Mouse (Mus musculus): ENCODE results near the gene Macrod2. TPM values are rescaled to one million over a fixed set of nuclear protein-coding genes. Genes with fewer than 3 reads are reported as not detected.
A peak's percentile ranks its signal among the peaks of the same experiment; 100 is the strongest.

Gene Macrod2
- polyA plus RNA-seq, 1 experiment from 2014 or later: 23.7 TPM

DNA sequence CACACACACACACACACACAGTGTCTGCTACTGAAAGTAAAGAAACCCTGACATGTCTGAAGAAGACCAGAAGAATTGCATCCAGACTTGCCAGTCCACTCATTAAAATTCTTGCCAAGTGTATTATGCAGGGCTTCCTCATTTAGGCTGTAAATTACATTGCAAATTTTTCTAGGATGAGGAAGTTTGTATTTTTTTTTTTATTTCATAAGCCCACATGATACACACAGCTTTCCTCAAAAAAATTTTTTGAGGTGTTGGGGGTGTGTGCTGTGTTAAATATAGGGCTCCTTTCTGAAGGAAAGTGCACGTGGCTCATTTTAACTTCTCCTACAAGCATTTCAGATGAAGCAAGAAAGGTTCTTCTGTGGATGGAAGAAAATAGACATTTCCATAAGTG lies 613.3 kb downstream of the Macrod2 start:
- Histone ChIP-seq H3K4me2 (no peak overlapping the region), H3K9ac (no peak overlapping the region), H3K4me3 (no peak overlapping the region), H3K4me1 (peaks cover 9% of the 10 kb centered on the region), H3K27ac (replicated peaks) (no peak overlapping the region), H3K9me3 (no peaks in the 10 kb centered on the region), H3K27me3 (replicated peaks) (no peaks in the 10 kb centered on the region), H3K36me3 (no peaks in the 10 kb centered on the region)
- ATAC-seq (ENCODE audit: extremely low read depth, insufficient number of reproducible peaks, low FRiP score, low TSS enrichment): no peak
- WGBS: 54% methylated on average over 1 of the region's 1 CpGs

DNA sequence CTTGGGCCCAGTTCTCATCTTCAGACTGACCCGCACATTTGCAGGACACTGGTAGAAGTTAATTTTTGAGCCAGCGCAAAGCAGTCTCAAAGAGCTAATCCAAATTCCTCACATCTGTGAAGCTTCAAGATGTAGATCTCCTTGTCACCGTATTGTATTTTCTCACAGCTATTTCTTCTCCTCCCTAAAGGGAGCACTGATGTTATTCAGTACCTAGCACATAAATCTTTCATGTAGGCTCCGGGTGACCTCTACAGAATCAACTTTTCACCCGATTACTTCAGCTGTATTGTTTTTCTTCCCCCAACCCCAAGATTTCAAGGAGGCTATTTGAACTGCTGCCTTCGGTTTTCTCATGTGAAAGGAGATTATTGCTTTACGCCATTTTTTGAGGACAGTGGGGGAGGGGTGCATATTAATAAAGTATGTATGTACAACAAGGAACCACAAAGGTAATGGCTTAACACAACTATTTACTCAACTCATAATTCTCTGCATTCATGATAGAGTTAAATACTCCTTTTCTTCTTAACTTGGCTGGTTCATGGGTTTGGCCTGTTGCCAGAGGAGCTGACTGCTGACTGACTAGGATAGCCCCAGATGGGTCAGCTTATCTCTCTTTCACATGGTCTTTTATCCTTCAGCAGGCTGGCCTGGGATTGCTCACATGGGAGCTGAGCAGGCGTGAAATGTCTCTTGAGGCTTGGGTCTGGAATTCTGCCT lies 618.5 kb downstream of the Macrod2 start:
- Histone ChIP-seq H3K4me1 (peaks cover 22% of the 10 kb centered on the region), H3K9ac (no peak overlapping the region), H3K4me3 (no peak overlapping the region), H3K27ac (replicated peaks) (peak overlapping the region; percentile 48), H3K27me3 (replicated peaks) (no peaks in the 10 kb centered on the region), H3K36me3 (no peaks in the 10 kb centered on the region), H3K9me3 (no peaks in the 10 kb centered on the region), H3K4me2 (peak overlapping the region; percentile 12; the same call in 1 of the 2 replicates)
- 37% methylated on average over 8 of the region's 8 CpGs for WGBS
- ATAC-seq (ENCODE audit: extremely low read depth, insufficient number of reproducible peaks, low FRiP score, low TSS enrichment): peak; percentile 42; the same call in 1 of the 2 replicates

DNA sequence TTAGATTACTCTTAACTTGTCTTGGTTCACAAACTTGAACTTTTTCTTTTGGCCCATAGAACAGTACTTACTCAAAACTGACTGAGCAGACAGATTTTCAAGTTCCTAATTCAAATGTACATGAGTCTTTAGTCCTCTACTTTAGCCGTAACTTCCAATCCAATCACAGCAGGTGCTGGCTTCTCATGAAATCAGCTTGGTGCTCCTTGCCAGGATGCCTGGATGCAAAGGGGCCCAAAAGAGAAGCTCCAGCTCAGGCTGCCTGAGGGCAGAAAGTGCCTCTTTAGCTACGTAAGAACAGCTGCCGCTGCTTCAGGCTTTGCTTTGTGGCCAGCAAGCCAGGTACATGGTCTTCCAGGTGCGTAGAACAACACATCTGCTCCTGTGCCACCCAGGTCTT lies 627.9 kb downstream of the Macrod2 start:
- ATAC-seq (ENCODE audit: extremely low read depth, insufficient number of reproducible peaks, low FRiP score, low TSS enrichment): no peak
- Histone ChIP-seq H3K9ac (no peak overlapping the region), H3K36me3 (no peaks in the 10 kb centered on the region), H3K4me2 (no peak overlapping the region), H3K27ac (replicated peaks) (no peak overlapping the region), H3K9me3 (no peaks in the 10 kb centered on the region), H3K27me3 (replicated peaks) (no peaks in the 10 kb centered on the region), H3K4me3 (no peak overlapping the region), H3K4me1 (peaks cover 5% of the 10 kb centered on the region; the same call in 1 of the 2 replicates)
- WGBS: 81% methylated on average over 4 of the region's 4 CpGs

DNA sequence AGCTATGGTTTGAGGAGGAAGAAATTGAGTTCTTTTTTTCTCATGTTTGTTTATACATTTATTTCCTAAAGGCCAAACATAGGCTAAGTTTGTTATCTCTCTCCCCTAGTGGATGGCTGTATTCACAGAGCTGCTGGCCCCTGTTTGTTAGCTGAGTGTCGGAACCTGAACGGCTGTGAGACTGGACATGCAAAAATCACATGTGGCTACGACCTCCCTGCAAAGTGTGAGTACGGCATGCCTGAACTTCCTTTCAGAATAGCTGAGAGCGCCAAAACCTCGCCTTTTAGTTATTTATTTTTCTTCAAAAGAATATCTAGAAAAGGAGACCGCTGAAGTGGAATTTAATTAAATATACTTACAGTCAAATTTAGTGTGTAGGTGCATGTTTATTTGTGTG lies 628.8 kb downstream of the Macrod2 start:
- 51% methylated on average over 7 of the region's 7 CpGs for WGBS
- no peaks in the 10 kb centered on the region for H3K36me3 ChIP-seq
- H3K4me2 ChIP-seq: no peak overlapping the region
- no peak overlapping the region for H3K9ac ChIP-seq
- no peak overlapping the region for H3K4me3 ChIP-seq
- no peaks in the 10 kb centered on the region for H3K9me3 ChIP-seq
- no peak for ATAC-seq (ENCODE audit: extremely low read depth, insufficient number of reproducible peaks, low FRiP score, low TSS enrichment)
- no peak overlapping the region for H3K27ac ChIP-seq (replicated peaks)
- H3K27me3 ChIP-seq (replicated peaks): no peaks in the 10 kb centered on the region
- H3K4me1 ChIP-seq: peaks cover 5% of the 10 kb centered on the region; the same call in 1 of the 2 replicates

DNA sequence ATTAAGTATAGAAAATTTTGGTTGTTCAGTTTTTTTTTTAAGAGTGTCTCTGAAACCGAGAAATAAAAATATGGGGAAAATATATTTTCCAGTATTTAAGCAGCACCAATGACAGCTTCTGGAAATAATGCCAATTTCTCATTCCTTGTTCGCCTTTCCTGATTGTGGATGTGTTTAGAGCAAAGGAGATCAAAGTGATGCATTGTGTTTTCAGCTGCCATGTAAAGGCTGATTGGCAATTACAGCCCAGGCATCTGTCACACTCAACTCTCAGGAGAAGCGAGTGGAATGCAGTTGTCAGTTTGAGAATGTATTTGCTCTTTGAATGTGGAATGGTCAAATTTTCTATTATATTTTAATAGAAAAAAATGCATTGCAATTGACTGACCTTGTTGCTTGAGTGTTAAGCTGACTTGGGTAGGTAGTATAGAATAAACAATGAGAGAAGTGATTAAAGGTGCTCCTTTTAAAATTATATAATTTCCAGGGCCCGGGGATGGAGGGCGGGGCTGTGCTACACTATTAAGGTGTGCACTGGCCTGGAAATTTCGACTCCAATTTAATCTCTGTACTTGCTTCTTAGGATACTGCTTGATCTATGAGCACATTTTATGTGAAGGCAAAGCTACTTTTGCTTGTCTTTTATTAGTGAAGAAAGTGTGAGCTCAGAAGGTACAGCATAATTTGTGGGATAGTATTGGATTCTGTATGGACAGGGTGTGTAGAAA lies 629.4 kb downstream of the Macrod2 start:
- Histone ChIP-seq H3K36me3 (no peaks in the 10 kb centered on the region), H3K4me3 (no peak overlapping the region), H3K27ac (replicated peaks) (no peak overlapping the region), H3K27me3 (replicated peaks) (no peaks in the 10 kb centered on the region), H3K9ac (no peak overlapping the region), H3K4me2 (no peak overlapping the region), H3K9me3 (no peaks in the 10 kb centered on the region), H3K4me1 (peaks cover 5% of the 10 kb centered on the region; the same call in 1 of the 2 replicates)
- WGBS: 67% methylated on average over 6 of the region's 6 CpGs
- no peak for ATAC-seq (ENCODE audit: extremely low read depth, insufficient number of reproducible peaks, low FRiP score, low TSS enrichment)

DNA sequence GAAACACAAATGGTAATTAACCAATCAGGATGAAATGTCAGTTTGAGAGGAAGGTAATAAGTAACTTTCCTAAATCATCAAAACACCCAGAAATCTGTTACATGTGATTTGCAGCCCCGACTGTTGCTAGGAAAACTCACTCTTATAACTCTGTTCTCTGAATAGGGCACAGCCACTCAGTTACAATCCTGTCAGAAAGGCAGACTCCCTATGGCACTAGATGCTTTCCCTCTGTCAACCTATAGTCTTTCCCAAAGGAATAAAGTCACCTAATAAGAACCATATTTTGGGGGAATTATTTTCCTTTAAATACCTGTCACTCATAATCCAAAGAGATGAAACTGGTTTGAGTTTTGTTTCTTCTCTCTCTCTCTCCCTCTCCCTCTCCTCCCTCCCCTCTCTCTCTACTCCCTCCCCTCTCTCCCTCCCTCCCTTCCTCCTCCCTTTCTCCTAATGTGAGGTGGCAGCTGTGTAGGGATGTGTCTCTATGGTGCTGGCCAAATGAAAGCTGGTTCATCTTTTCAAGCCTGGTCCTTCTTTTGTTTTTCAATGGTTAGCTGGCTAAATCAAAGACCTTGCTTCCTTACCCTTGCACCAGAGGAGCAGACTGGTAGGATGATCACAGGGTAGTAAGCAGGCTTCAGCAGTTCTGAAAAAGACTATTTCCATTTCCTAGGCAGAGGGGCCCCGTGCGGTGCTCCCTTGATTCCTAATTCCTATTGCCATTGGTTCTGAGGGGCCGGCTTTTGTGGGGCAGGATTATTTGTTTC lies 661.8 kb downstream of the Macrod2 start:
- no peak for ATAC-seq (ENCODE audit: extremely low read depth, insufficient number of reproducible peaks, low FRiP score, low TSS enrichment)
- no peaks in the 10 kb centered on the region for H3K9me3 ChIP-seq
- H3K27ac ChIP-seq (replicated peaks): no peak overlapping the region
- no peak overlapping the region for H3K9ac ChIP-seq
- no peaks in the 10 kb centered on the region for H3K27me3 ChIP-seq (replicated peaks)
- no peak overlapping the region for H3K4me3 ChIP-seq
- no peak overlapping the region for H3K4me2 ChIP-seq
- no peaks in the 10 kb centered on the region for H3K4me1 ChIP-seq
- 49% methylated on average over 4 of the region's 4 CpGs for WGBS
- H3K36me3 ChIP-seq: no peaks in the 10 kb centered on the region

DNA sequence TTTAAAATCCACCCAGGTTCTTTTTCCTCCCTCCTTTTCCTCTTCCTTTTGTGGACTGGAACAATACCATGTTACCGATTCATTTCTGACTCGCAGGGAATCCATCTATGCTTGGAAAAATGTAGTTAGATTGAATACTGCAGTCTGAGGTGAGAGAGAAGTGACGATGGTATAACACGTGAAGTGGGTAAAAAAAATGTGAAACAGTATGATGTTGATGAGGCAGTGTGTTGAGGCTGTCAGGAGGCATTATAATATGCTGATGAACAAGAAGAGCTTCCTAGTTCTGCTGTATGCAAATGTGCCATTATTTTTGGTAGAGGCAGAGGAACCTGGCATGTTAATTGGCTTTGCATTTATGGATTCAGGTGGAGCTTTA lies 662.3 kb downstream of the Macrod2 start:
- Histone ChIP-seq H3K4me2 (no peak overlapping the region), H3K9me3 (no peaks in the 10 kb centered on the region), H3K27me3 (replicated peaks) (no peaks in the 10 kb centered on the region), H3K9ac (no peak overlapping the region), H3K4me1 (no peaks in the 10 kb centered on the region), H3K27ac (replicated peaks) (no peak overlapping the region), H3K4me3 (no peak overlapping the region), H3K36me3 (no peaks in the 10 kb centered on the region)
- ATAC-seq (ENCODE audit: extremely low read depth, insufficient number of reproducible peaks, low FRiP score, low TSS enrichment): no peak
- WGBS: 64% methylated on average over 4 of the region's 4 CpGs

DNA sequence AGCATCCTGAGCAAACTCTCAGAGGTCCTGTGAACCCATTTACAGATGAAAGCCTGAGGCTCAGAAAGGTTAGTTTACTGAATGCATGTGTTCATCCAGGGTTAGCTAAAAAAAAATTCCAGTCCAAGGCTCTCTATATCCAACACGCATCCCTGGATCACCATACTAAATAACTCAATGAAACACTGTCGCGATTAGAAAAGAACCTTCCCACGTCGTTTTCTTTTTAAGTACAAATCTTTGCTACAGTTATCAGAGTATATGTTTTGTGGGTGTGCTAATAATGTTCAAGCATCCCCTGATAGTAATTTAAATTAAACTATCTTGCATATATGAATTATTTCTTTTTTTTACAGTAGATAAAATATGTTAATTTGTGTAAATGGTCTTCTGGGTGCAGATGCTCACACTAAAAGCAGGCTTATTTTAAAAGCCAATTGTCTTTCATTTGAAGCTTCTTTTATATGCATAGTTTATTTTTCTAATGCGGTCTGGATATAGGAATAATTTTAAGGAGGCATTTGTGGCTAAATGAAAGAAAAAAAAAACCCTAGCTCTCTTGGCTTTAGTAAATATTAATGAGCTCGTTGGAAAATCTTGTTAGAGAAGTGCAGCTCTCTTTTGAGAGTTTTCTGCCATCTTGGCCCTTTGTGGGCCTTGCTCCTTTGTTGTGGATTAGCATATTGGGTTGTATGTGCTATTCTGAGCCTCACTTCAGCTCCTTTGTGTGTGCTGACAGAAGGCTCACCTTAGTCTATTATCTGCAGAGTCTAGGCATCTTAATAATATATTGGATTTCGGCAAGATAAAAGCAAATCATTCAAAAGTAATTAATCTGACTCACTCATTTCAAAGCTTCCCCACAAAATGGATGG lies 679.1 kb downstream of the Macrod2 start:
- H3K36me3 ChIP-seq: no peaks in the 10 kb centered on the region
- no peak overlapping the region for H3K27ac ChIP-seq (replicated peaks)
- ATAC-seq (ENCODE audit: extremely low read depth, insufficient number of reproducible peaks, low FRiP score, low TSS enrichment): no peak
- no peaks in the 10 kb centered on the region for H3K27me3 ChIP-seq (replicated peaks)
- no peaks in the 10 kb centered on the region for H3K9me3 ChIP-seq
- no peaks in the 10 kb centered on the region for H3K4me1 ChIP-seq
- 79% methylated on average over 8 of the region's 8 CpGs for WGBS
- no peak overlapping the region for H3K4me2 ChIP-seq
- H3K9ac ChIP-seq: no peak overlapping the region
- no peak overlapping the region for H3K4me3 ChIP-seq

DNA sequence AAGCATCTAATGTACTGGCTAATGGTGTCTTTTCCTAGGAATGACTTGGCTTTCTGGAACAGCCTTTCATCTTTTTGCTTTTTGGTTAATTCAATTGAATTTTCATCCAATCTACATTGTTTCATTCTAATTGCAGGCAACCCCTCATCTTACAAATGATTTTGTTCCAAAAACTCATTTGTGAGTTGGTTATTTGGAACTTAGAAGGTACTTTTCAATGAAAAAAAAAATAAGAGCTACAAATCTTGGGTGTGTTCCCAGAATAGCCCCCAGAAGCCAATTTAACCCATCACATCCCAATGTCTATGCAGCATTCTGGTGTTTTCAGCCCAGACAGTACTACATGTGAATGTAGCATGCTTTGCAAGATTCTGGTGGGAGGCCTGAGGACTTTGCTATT lies 683.1 kb downstream of the Macrod2 start:
- Histone ChIP-seq H3K36me3 (no peaks in the 10 kb centered on the region), H3K4me2 (no peak overlapping the region), H3K4me3 (no peak overlapping the region), H3K27ac (replicated peaks) (no peak overlapping the region), H3K27me3 (replicated peaks) (no peaks in the 10 kb centered on the region), H3K9ac (no peak overlapping the region), H3K9me3 (peaks cover 4% of the 10 kb centered on the region; the same call in 1 of the 2 replicates), H3K4me1 (no peaks in the 10 kb centered on the region)
- ATAC-seq (ENCODE audit: extremely low read depth, insufficient number of reproducible peaks, low FRiP score, low TSS enrichment): no peak

DNA sequence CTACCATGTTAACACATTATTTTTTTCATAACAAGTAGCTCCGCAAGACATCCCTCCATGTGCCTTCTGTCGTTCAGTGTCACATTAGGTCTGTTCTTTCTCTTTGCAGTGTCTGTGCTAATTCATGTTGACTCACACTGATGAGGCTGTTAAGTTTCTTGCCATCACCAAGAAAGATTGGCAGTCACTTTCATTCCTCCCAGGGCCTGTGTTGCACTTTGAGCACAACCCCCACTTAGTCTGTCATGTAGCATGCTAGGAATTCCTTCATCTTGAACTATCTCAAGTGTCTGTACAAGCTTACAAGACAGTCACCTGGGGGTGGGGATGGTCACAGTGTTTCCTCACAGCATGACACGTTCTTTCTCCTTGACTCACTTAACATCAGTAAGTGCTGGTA lies 696.2 kb downstream of the Macrod2 start:
- Histone ChIP-seq H3K36me3 (no peaks in the 10 kb centered on the region), H3K4me3 (no peak overlapping the region), H3K9ac (no peak overlapping the region), H3K27me3 (replicated peaks) (no peaks in the 10 kb centered on the region), H3K27ac (replicated peaks) (0 out of 2 replicates have a peak overlapping the region, but pooled peaks have one; percentile 28), H3K4me1 (peaks cover 18% of the 10 kb centered on the region), H3K4me2 (no peak overlapping the region), H3K9me3 (no peaks in the 10 kb centered on the region)
- peak; percentile 51; the same call in 1 of the 2 replicates for ATAC-seq (ENCODE audit: extremely low read depth, insufficient number of reproducible peaks, low FRiP score, low TSS enrichment)
- 23% methylated on average over 3 of the region's 3 CpGs for WGBS

DNA sequence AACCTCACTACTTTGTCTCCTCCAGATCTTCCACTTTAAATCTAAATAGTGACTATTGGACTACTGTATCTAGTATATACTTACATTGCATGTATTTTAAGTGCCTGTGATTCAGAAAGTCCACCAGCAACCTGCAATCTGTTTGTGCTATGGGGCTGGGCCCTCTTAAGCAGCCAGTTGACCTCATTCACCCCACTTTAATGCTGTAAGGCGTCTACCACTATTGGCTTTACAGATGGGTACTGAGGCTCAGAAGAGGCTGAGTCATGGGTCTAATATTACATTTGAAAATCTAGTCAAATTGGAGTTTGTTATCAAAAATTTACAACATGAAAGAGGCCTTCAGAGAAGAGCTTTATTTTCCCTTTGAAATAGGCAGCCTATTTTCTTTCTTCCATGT lies 722.5 kb downstream of the Macrod2 start:
- Histone ChIP-seq H3K36me3 (no peaks in the 10 kb centered on the region), H3K9me3 (no peaks in the 10 kb centered on the region), H3K4me1 (peaks cover 4% of the 10 kb centered on the region; the same call in 1 of the 2 replicates), H3K4me3 (no peak overlapping the region), H3K4me2 (no peak overlapping the region), H3K27me3 (replicated peaks) (no peaks in the 10 kb centered on the region), H3K9ac (no peak overlapping the region), H3K27ac (replicated peaks) (no peak overlapping the region)
- no peak for ATAC-seq (ENCODE audit: extremely low read depth, insufficient number of reproducible peaks, low FRiP score, low TSS enrichment)
- 55% methylated on average over 1 of the region's 1 CpGs for WGBS
